Mouse (Mus musculus) neural tube, embryonic 14.5 days (tissue): ENCODE data around the gene Pafah1b2. TPM values are rescaled to one million over a fixed set of nuclear protein-coding genes. Genes with fewer than 3 reads are reported as not detected.
A peak's percentile ranks its signal among the peaks of the same experiment; 100 is the strongest.

Source experiments
- ATAC-seq: fragments of 200-750 bp; cut with Nextera tagmentation; 2 replicates; pipeline ENCODE4 v1.8.0; 2017; ENCODE audit warnings: low read depth, mild to moderate bottlenecking, moderate TSS enrichment, moderate library complexity
- H3K27ac ChIP-seq: fragments of 300-500 bp; sonication (generic); 2 replicates; pipeline ENCODE4 v1.5.1; 2014; ENCODE audit warnings: low read depth, mild to moderate bottlenecking, control low read depth, low read length, moderate library complexity, mixed read lengths
- H3K27me3 ChIP-seq: fragments of 300-500 bp; sonication (generic); 2 replicates; pipeline ENCODE4 v1.6.1; 2014; ENCODE audit warnings: low read length; ENCODE audit not compliant: control insufficient read depth, insufficient read depth
- H3K36me3 ChIP-seq: fragments of 300-500 bp; sonication (generic); 2 replicates; pipeline ENCODE4 v1.6.1; 2014; ENCODE audit warnings: low read length, mixed read lengths; ENCODE audit not compliant: control insufficient read depth, insufficient read depth
- H3K4me1 ChIP-seq: fragments of 300-500 bp; sonication (generic); 2 replicates; pipeline ENCODE4 v1.6.1; 2014; ENCODE audit warnings: low read length; ENCODE audit not compliant: control insufficient read depth, insufficient read depth
- H3K4me2 ChIP-seq: fragments of 300-500 bp; sonication (generic); 2 replicates; pipeline ENCODE4 v1.6.1; 2014; ENCODE audit warnings: mild to moderate bottlenecking, low read depth, low read length, control low read depth
- H3K4me3 ChIP-seq: fragments of 300-500 bp; sonication (generic); 2 replicates; pipeline ENCODE4 v1.5.1; 2014; ENCODE audit warnings: low read depth, low read length, control low read depth, mixed read lengths
- H3K9ac ChIP-seq: fragments of 300-500 bp; sonication (generic); replicated peaks from 2 replicates; pipeline ENCODE4 v1.6.1; 2014; ENCODE audit warnings: low read depth, mild to moderate bottlenecking, control low read depth, low read length, mixed read lengths
- H3K9me3 ChIP-seq: fragments of 300-500 bp; sonication (generic); 2 replicates; pipeline ENCODE4 v1.6.1; 2016; ENCODE audit warnings: low read length; ENCODE audit not compliant: control insufficient read depth
- WGBS: fragments of 180-500 bp; shearing (Covaris S2); extraction: QIAGEN DNeasy Blood & Tissue Kit; methylation state at CpG from one replicate; pipeline ENCODE4 v1.1.7; 2014; 5-methylcytosine and 5-hydroxymethylcytosine counted together
- polyA plus RNA-seq: library from polyadenylated mRNA; unstranded; fragments of >200 nt; fragmentation: Nextera tagmentation; extraction: Ambion mirVana; gene quantifications from 2 replicates; pipeline ENCODE4 v1.2.1, GENCODE M21; 2014

Gene Pafah1b2
- polyA plus RNA-seq, 1 experiment from 2014 or later, result 318 TPM

DNA sequence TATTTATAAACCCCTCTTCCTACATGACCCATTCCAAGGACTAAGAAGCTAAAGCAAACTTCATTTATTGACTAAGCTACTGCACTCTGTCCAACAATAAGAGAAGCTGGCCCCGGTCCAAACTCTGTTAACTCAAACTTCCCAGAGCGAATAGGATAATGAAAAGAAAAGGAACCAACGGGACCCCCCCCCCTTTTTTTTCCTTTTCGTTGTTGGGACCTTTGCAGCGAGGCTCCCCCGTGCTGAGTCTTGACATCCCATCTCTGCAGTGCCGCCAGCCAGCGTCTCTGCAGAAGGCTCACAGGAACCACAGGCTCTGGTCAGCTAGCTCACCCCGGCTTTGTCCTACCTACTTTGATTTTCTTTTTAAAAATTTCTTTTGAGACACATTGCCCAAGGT lies 3.3 kb upstream of the Pafah1b2 start:
- 26% methylated on average over 9 of the region's 9 CpGs for WGBS
- peaks cover 30% of the 10 kb centered on the region for H3K4me1 ChIP-seq
- H3K9ac ChIP-seq, result no peak overlapping the region
- H3K9me3 ChIP-seq, result no peaks in the 10 kb centered on the region
- no peak overlapping the region; the same call in 1 of the 2 replicates for H3K4me2 ChIP-seq
- no peaks in the 10 kb centered on the region for H3K27me3 ChIP-seq
- no peaks in the 10 kb centered on the region for H3K36me3 ChIP-seq
- H3K4me3 ChIP-seq, result no peak overlapping the region
- ATAC-seq, result no peak
- no peak overlapping the region for H3K27ac ChIP-seq

DNA sequence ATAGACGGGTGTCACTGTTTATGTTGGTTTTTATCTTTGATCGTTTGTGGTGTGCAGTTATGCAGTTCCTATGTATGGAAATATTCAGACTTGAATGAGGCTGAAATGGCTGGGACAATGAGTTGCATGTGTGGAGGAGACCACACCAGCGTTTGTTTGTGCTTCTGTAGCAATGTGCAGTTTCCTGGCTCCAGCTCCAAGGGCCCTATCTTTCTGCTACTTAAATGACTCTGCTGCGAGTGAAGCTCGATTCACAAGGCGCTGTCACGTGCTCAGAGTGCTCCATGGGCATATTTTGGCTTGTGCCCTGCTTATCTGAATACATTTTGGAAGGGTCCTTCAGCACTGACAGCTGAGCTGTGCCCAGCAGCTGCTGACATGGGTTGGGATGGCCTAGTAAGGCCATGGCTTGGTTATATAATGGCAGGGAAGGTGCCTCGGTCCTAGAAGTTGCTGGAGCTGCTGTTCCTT lies 2.6 kb upstream of the Pafah1b2 start:
- Histone ChIP-seq H3K4me3 (no peak overlapping the region), H3K27me3 (no peaks in the 10 kb centered on the region), H3K4me1 (peaks cover 30% of the 10 kb centered on the region), H3K36me3 (no peaks in the 10 kb centered on the region), H3K27ac (0 out of 2 replicates have a peak overlapping the region, but pooled peaks have one; percentile 55), H3K9ac (no peak overlapping the region), H3K9me3 (no peaks in the 10 kb centered on the region), H3K4me2 (peak overlapping the region; percentile 30)
- ATAC-seq, result no peak
- 35% methylated on average over 8 of the region's 8 CpGs for WGBS

- 2% methylated on average over 10 of the region's 10 CpGs for WGBS
- Histone ChIP-seq H3K9ac (peak overlapping the region; percentile 32; the same call in 1 of the 2 replicates), H3K4me3 (peak overlapping the region; percentile 99), H3K36me3 (no peaks in the 10 kb centered on the region), H3K27ac (no peak overlapping the region), H3K27me3 (no peaks in the 10 kb centered on the region), H3K4me1 (peaks cover 28% of the 10 kb centered on the region), H3K9me3 (no peaks in the 10 kb centered on the region), H3K4me2 (peak overlapping the region; percentile 52)
- no peak for ATAC-seq
Observed at GRCm38 (mm10) chr9:46014251-46014681, 1.8 kb upstream of the Pafah1b2 start.

DNA sequence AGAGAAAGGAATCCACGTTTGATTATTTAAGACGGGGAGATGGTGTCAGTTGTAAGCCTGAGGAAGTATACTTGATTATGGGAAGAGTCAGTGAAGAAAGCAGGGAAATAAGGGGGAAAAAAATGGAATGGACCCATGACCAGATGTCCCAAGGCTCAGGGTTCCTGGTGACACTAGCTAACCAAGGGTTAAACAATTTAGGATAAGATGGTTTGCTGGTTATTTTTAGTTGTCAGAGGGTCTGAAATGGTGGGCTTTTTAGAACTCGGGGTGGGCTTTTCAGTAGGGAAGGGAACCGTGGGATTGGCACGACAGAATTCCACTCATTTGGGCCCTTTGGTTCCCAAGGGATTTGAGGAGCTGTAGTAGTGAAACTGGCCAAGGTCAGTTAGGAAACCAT lies 1.1 kb upstream of the Pafah1b2 start:
- Histone ChIP-seq H3K27ac (no peak overlapping the region), H3K4me1 (peaks cover 28% of the 10 kb centered on the region), H3K4me2 (peak overlapping the region; percentile 52), H3K36me3 (no peaks in the 10 kb centered on the region), H3K9me3 (no peaks in the 10 kb centered on the region), H3K9ac (peak overlapping the region; percentile 99), H3K27me3 (no peaks in the 10 kb centered on the region), H3K4me3 (peak overlapping the region; percentile 99)
- ATAC-seq, result no peak
- WGBS, result 2% methylated on average over 5 of the region's 5 CpGs

DNA sequence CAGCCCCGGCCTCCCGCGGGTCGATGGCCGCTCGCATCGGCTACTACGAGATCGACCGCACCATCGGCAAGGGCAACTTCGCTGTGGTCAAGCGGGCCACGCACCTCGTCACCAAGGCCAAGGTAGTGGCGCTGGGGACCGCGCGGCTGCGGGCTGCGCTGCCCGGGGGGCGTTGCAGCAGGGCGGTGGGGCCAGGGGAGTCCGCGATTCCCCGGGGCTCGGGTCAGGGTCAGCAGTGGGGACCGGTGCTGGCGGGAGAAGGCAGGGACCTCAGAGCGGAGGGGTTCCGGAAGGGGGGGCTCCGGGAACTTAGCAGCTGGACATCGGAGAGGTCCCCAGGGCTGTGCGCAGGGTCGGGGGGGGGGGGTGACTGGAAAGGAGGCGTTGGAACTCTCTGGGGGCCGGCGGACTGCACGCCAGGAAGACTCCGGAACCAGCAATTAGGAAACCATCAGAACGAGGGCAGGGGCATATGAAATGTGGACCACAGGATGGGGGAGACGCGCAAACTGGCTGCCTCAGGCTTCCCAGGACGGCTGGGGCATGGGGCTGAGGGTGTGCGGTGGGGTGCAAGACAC lies 608 bp upstream of the Pafah1b2 start:
- under 1% methylated on average over 40 of the region's 46 CpGs for WGBS
- peak; percentile 67 for ATAC-seq
- Histone ChIP-seq H3K4me3 (peak overlapping the region; percentile 99), H3K4me2 (peak overlapping the region; percentile 52), H3K27me3 (no peaks in the 10 kb centered on the region), H3K9ac (peak overlapping the region; percentile 99), H3K27ac (peak overlapping the region; percentile 88), H3K9me3 (no peaks in the 10 kb centered on the region), H3K4me1 (peaks cover 28% of the 10 kb centered on the region), H3K36me3 (no peaks in the 10 kb centered on the region)

- Histone ChIP-seq H3K4me1 (peaks cover 25% of the 10 kb centered on the region), H3K27ac (no peak overlapping the region), H3K27me3 (no peaks in the 10 kb centered on the region), H3K9ac (no peak overlapping the region), H3K4me2 (peak overlapping the region; percentile 52; the same call in 1 of the 2 replicates), H3K4me3 (no peak overlapping the region; the same call in 1 of the 2 replicates), H3K36me3 (no peaks in the 10 kb centered on the region), H3K9me3 (no peaks in the 10 kb centered on the region)
- 0 out of 2 replicates have a peak, but pooled peaks have one; percentile 10 for ATAC-seq
- WGBS, result 22% methylated on average over 3 of the region's 3 CpGs
Observed at GRCm38 (mm10) chr9:46011094-46011970, 1.2 kb downstream of the Pafah1b2 start.

DNA sequence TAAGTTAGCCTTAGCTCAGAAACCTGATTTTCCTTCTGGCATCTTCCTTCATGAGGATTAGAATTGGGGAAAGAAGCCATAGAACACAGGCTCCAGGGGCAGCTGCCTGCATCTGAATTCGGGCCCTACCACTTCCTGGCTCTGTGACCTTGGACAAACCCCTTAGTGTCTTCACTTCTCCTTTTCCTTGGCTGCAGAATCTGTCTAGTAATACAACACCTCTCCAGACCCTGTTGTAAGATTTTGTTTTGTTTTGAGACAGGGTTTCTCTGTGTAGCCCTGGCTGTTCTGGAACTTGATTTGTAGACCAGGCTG lies 2.9 kb downstream of the Pafah1b2 start:
- Histone ChIP-seq H3K27me3 (no peaks in the 10 kb centered on the region), H3K4me1 (peaks cover 14% of the 10 kb centered on the region), H3K27ac (no peak overlapping the region), H3K36me3 (no peaks in the 10 kb centered on the region), H3K9ac (no peak overlapping the region), H3K4me3 (no peak overlapping the region), H3K4me2 (no peak overlapping the region), H3K9me3 (no peaks in the 10 kb centered on the region)
- 70% methylated on average over 1 of the region's 1 CpGs for WGBS
- no peak for ATAC-seq

- no peak overlapping the region for H3K4me2 ChIP-seq
- H3K4me1 ChIP-seq, result peaks cover 9% of the 10 kb centered on the region
- no peak for ATAC-seq
- no peak overlapping the region for H3K27ac ChIP-seq
- no peak overlapping the region for H3K9ac ChIP-seq
- H3K36me3 ChIP-seq, result no peaks in the 10 kb centered on the region
- no peak overlapping the region for H3K4me3 ChIP-seq
- H3K27me3 ChIP-seq, result no peaks in the 10 kb centered on the region
- H3K9me3 ChIP-seq, result no peaks in the 10 kb centered on the region
- 67% methylated on average over 7 of the region's 7 CpGs for WGBS
Observed at GRCm38 (mm10) chr9:46008931-46009668, 3.4 kb downstream of the Pafah1b2 start.
